Mouse (Mus musculus) liver, adult 2 months (tissue): ENCODE data around the gene Ggnbp2. TPM values are rescaled to one million over a fixed set of nuclear protein-coding genes. Genes with fewer than 3 reads are reported as not detected.

Experiments
- DNase-seq: peaks from one replicate; pipeline ENCODE4 v3.0.0-alpha.2; 2011; ENCODE audit warnings: low read depth, low spot score; ENCODE audit errors: extremely low read depth
- H3K27ac ChIP-seq: fragments of 200-500 bp; replicated peaks from 2 replicates; pipeline ENCODE4 v1.5.1; 2012; ENCODE audit warnings: low read depth, mild to moderate bottlenecking, control low read depth, inconsistent platforms, low read length; ENCODE audit not compliant: insufficient read depth
- H3K27me3 ChIP-seq: fragments of 200-500 bp; 2 replicates; pipeline ENCODE4 v1.6.1; 2012; ENCODE audit warnings: mild to moderate bottlenecking, moderate library complexity, low read length, inconsistent platforms; ENCODE audit not compliant: control insufficient read depth, insufficient read depth
- H3K36me3 ChIP-seq: fragments of 200-500 bp; 2 replicates; pipeline ENCODE4 v1.6.1; 2012; ENCODE audit warnings: low read length, inconsistent platforms; ENCODE audit not compliant: control insufficient read depth, insufficient read depth
- H3K4me1 ChIP-seq: fragments of 200-500 bp; 2 replicates; pipeline ENCODE4 v1.6.1; 2011; ENCODE audit warnings: low read length; ENCODE audit not compliant: control insufficient read depth, insufficient read depth
- H3K4me3 ChIP-seq: fragments of 200-500 bp; 2 replicates; pipeline ENCODE4 v1.5.1; 2011; ENCODE audit warnings: low read depth, mild to moderate bottlenecking, control low read depth, low read length, moderate library complexity; ENCODE audit not compliant: insufficient read depth
- H3K79me2 ChIP-seq: fragments of 200-500 bp; 2 replicates; pipeline ENCODE4 v1.6.1; 2012; ENCODE audit warnings: inconsistent platforms, mild to moderate bottlenecking, low read length, moderate library complexity; ENCODE audit not compliant: control insufficient read depth, insufficient read depth
- H3K9ac ChIP-seq: fragments of 200-500 bp; 2 replicates; pipeline ENCODE4 v1.6.1; 2012; ENCODE audit warnings: low read depth, mild to moderate bottlenecking, control low read depth, inconsistent platforms, low read length
- CTCF ChIP-seq: fragments of 200-500 bp; IDR thresholded peaks from 2 replicates; pipeline ENCODE4 v1.5.1; 2011; ENCODE audit warnings: low read depth, low read length, control low read depth
- POLR2A ChIP-seq: fragments of 200-500 bp; IDR thresholded peaks from 2 replicates; pipeline ENCODE4 v1.6.1; 2011; ENCODE audit warnings: low read length, control low read depth; ENCODE audit not compliant: insufficient read depth; ENCODE audit errors: extremely low read depth
- WGBS: fragments of 180-500 bp; shearing (Covaris S2); methylation state at CpG from one replicate; pipeline ENCODE4 v1.1.7; 2018; 5-methylcytosine and 5-hydroxymethylcytosine counted together
- polyA plus RNA-seq: library from polyadenylated mRNA; depleted of rRNA; stranded (reverse); fragments of >200 nt; gene quantifications from 2 replicates; pipeline ENCODE4 v1.2.3, GENCODE M21; 2012
- total RNA-seq: library from RNA; depleted of rRNA; stranded (reverse); fragments of >200 nt; gene quantifications from 2 replicates; pipeline ENCODE4 v1.2.3, GENCODE M21; 2014

Gene Ggnbp2
- total and polyA plus RNA-seq, 2 experiments: 22.5 to 96.4 TPM

GRCm38 (mm10) chr11:84916053-84916702 is 45.6 kb upstream of the Ggnbp2 start, which contains the start of gene Znhit3:
Gene Znhit3 (minus strand): TSS chr11:84916366.
- Histone ChIP-seq H3K27ac (no peak within 1 kb of the TSS; the same call in 1 of the 2 replicates), H3K4me1 (no peaks in the 10 kb centered on the region; the same call in 1 of the 2 replicates), H3K36me3 (peaks cover 6% of the 10 kb centered on the region; the same call in 1 of the 2 replicates), H3K4me3 (peak within 1 kb of the TSS; percentile 99), H3K27me3 (no peaks in the 10 kb centered on the region), H3K9ac (peak within 1 kb of the TSS; percentile 98), H3K79me2 (peaks cover 4% of the 10 kb centered on the region)
- WGBS: 3% methylated on average over 34 of the region's 34 CpGs
- peak; percentile 41; the same call in 1 of the 2 replicates for TF ChIP-seq POLR2A
- no peak for TF ChIP-seq CTCF
- DNase-seq: peak; percentile 89

GRCm38 (mm10) chr11:84914673-84915072 is 44.1 kb upstream of the Ggnbp2 start:
- Histone ChIP-seq H3K9ac (no peak overlapping the region), H3K27ac (no peak overlapping the region), H3K4me1 (no peaks in the 10 kb centered on the region; the same call in 1 of the 2 replicates), H3K4me3 (no peak overlapping the region), H3K36me3 (peaks cover 11% of the 10 kb centered on the region), H3K27me3 (no peaks in the 10 kb centered on the region), H3K79me2 (peaks cover 4% of the 10 kb centered on the region)
- DNase-seq: no peak
- 86% methylated on average over 5 of the region's 5 CpGs for WGBS
- no peak for TF ChIP-seq CTCF
- no peak for TF ChIP-seq POLR2A

GRCm38 (mm10) chr11:84910411-84910810 is 39.8 kb upstream of the Ggnbp2 start:
- H3K4me1 ChIP-seq: no peaks in the 10 kb centered on the region; the same call in 1 of the 2 replicates
- no peaks in the 10 kb centered on the region for H3K27me3 ChIP-seq
- no peak overlapping the region for H3K4me3 ChIP-seq
- TF ChIP-seq CTCF (no peak), POLR2A (no peak)
- H3K27ac ChIP-seq: no peak overlapping the region
- 40% methylated on average over 4 of the region's 4 CpGs for WGBS
- H3K79me2 ChIP-seq: no peaks in the 10 kb centered on the region
- no peak for DNase-seq
- H3K9ac ChIP-seq: no peak overlapping the region
- peaks cover 23% of the 10 kb centered on the region for H3K36me3 ChIP-seq

GRCm38 (mm10) chr11:84908480-84908879 is 37.9 kb upstream of the Ggnbp2 start:
- no peak overlapping the region for H3K9ac ChIP-seq
- no peak overlapping the region for H3K4me3 ChIP-seq
- H3K27ac ChIP-seq: no peak overlapping the region
- peaks cover 23% of the 10 kb centered on the region for H3K36me3 ChIP-seq
- TF ChIP-seq CTCF (no peak), POLR2A (no peak)
- H3K27me3 ChIP-seq: no peaks in the 10 kb centered on the region
- H3K4me1 ChIP-seq: no peaks in the 10 kb centered on the region
- DNase-seq: no peak
- WGBS: 92% methylated on average over 6 of the region's 6 CpGs
- no peaks in the 10 kb centered on the region for H3K79me2 ChIP-seq

- WGBS: 87% methylated on average over 3 of the region's 3 CpGs
- H3K27ac ChIP-seq: no peak overlapping the region
- H3K4me1 ChIP-seq: no peaks in the 10 kb centered on the region
- H3K27me3 ChIP-seq: no peaks in the 10 kb centered on the region
- no peak for DNase-seq
- H3K4me3 ChIP-seq: no peak overlapping the region
- no peak overlapping the region for H3K9ac ChIP-seq
- no peaks in the 10 kb centered on the region for H3K79me2 ChIP-seq
- peaks cover 32% of the 10 kb centered on the region for H3K36me3 ChIP-seq
- TF ChIP-seq POLR2A (no peak), CTCF (no peak)
Observed at GRCm38 (mm10) chr11:84907081-84907480, 36.5 kb upstream of the Ggnbp2 start.

GRCm38 (mm10) chr11:84904597-84905144 is 34.1 kb upstream of the Ggnbp2 start:
- DNase-seq: no peak
- Histone ChIP-seq H3K36me3 (peaks cover 23% of the 10 kb centered on the region), H3K79me2 (no peaks in the 10 kb centered on the region), H3K27me3 (no peaks in the 10 kb centered on the region), H3K4me3 (no peak overlapping the region), H3K27ac (no peak overlapping the region), H3K4me1 (no peaks in the 10 kb centered on the region), H3K9ac (no peak overlapping the region)
- 89% methylated on average over 9 of the region's 9 CpGs for WGBS
- TF ChIP-seq CTCF (no peak), POLR2A (no peak)
